Mouse (Mus musculus): Measurements from ENCODE around the gene F2r. TPM values are rescaled to one million over a fixed set of nuclear protein-coding genes. Genes with fewer than 3 reads are reported as not detected.

F2r gene
- total RNA-seq, 2 experiments from 2014 or later: 12.2 to 12.9 TPM

DNA sequence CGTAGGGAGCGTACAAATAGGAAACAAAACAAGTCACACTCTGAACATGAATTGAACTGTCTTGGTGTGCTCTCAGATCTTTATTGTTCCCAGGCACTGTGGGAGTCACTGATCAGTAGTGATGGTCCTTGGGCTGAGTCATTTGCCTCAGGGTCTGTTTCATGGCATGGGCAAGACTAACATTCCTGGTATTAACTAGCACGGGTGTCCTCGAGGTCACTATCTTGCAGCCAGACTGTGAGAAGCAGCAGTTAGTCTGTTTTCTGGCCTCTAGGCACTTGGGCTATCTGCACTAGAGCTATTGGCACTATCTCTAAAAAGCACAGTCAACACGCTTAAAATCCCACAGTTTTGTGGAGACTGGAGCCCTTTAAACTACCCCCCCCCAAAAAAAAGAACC is 22.4 kb downstream of the F2r start:
- DNase-seq (ENCODE audit: low spot score in 2 of 2): no peak

DNA sequence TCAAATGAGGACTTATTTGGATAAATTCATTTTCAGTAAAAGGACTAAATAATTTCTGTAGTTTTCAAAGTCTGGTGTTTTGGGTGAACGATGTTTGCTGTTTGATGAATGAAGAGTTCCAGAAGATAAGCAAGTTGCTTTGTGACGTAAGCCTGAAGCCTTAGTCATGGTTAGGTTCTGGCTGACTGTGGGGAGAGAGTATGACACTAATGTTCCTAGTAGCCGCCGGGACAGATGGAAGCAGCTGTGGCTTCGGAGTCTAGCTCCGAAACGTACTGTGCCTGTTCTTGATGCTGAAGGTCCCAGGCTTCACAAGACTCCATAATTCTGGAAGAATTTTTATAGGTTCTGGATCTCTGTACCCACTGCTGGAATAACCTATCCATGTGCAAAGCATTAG is 22.9 kb downstream of the F2r start:
- no peak for DNase-seq (ENCODE audit: low spot score in 2 of 2)

DNA sequence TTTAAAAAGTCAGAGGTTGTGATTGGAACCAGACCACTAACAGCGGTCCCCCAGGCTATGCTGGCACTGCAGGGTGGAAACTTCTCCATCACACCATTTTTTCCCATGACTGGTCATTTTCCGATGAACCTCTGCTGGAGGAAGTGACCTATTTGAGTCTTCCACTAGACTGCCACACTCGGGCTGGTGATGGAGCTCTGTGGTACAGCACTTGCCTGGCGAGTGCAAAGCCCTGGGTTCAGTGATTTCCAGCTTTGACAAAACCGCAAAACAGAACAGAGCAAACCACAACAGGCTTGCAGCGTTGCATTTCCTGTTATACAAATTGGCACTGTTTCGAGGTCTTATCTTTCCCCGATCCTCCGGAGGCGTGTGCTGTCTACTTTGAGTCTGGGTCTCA is 25.4 kb downstream of the F2r start:
- no peak for DNase-seq (ENCODE audit: low spot score in 2 of 2)

DNA sequence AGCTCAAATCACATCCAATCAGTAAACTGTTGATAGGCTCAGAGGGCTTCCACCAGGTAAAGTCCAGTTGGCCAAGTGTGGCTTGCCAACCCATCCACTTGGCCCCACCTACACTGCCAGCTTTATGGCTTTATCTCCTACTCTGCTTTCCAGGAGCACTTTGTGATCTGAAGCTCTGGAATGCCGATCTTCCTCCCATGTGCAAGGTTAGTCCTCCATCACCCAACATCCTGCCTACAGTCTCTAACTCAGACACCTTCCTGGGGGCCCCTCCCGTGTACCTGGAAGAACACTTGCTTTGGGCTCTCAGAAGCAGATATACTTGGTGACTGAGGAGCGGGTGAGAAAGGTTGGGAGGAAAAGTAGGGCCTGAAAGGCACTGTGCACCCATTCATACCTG is 26.7 kb downstream of the F2r start:
- DNase-seq (ENCODE audit: low spot score in 2 of 2): no peak

DNA sequence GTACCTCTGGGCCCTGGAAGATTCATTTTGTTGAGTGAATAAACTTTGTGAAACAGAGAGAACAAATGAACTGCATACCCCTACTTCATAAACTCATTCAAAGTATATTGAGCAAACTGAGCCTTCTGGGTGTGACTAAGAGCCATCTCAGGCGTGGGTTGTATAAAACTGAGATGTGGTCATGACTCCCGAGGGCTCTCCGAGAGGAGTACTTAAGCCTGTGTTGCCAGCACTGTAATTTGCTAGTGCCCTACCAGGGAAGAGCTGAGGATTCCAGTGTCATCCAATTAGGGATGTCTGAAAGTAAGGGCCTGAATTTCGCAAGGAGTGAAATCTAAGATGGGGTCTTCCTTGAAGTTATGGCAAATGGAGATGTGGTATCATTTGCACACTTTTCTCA is 30.7 kb downstream of the F2r start:
- no peak for DNase-seq (ENCODE audit: low spot score in 2 of 2)

DNA sequence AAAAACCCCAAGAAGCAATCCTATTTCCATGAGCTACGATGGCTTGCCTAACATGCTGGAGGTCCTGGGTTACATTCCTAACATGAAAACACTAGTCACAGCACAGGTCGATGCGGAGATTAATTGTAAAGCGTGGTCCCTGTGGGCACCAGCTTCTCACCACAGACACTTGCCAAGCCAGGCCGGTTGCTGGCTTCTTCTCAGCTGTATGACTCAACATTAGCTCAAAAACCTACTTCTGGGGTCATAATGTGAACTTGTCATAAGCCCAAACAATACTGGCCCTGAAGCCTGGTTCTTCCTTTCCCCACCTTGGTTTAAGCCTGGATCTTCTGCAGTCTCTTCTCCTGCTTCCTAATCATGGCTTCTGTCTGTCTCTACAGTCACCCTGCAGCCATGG is 33.4 kb downstream of the F2r start:
- DNase-seq (ENCODE audit: low spot score in 2 of 2): no peak

- DNase-seq (ENCODE audit: low spot score in 2 of 2): peak in 1 of 2 experiments; percentile 29
Observed at GRCm38 (mm10) chr13:95583237-95584189, 34.8 kb downstream of the F2r start.

DNA sequence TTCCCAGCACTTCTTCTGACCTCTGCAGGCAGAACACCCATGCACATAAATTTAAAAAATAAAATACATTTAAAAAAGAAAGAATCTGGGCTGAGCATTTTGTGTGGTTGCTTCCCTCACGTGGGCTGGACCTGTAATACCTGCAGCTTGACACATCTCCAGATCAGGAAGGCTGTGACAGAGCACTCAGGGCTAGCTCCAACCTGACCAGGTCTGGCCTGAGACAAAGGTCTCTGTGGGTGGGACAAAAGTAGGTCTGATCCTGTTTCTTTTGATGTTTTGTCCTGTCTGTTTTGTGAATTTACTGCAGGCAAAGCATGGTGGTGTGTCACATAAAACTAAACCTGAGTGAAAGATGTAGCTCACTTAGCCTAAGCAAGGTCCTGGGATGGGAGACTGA is 36.4 kb downstream of the F2r start:
- DNase-seq (ENCODE audit: low spot score in 2 of 2): no peak

GRCm38 (mm10) chr13:95578016-95578697 is 40.1 kb downstream of the F2r start:
- DNase-seq (ENCODE audit: low spot score in 2 of 2): no peak

- DNase-seq (ENCODE audit: low spot score in 2 of 2): no peak
Observed at GRCm38 (mm10) chr13:95570877-95571276, 47.4 kb downstream of the F2r start.

DNA sequence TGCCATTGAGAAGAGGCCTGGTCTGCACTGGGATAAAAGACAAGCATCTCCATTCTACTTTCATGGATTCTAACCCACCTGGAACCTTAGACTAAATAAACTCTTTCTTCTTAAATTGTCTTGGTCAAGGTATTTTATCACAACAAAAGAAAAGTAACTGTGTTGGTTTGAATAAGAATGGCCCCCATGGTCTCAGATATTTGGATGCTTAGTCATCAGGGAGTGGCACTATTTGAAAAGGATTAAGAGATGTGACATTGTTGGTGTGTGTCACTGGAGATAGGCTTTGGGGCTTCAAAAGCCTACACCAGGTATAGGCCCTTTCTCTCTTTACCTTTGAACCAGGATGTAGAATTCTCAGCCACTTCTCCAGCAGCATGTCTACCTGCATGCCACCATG is 49.0 kb downstream of the F2r start:
- no peak for DNase-seq (ENCODE audit: low spot score in 2 of 2)

DNA sequence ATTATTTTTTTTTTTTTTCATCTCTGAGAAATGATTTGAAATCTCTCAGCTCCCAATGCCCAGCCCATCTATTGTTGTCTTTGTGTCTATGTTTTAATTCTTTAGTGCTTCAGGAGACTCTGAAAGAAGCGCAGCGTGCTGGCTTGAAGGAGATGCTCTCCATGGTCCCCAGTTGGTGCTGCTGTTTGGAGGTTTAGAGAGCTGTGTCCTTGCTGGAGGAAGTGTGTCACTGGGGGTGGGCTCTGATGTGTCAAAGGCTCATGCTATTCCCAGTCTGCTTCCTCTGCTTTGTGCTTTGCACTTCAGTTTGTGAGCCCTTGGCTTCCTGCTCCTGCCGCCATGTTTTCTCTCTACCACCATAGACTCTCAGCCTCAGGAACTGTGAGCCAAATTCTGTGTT is 50.0 kb downstream of the F2r start:
- no peak for DNase-seq (ENCODE audit: low spot score in 2 of 2)

DNA sequence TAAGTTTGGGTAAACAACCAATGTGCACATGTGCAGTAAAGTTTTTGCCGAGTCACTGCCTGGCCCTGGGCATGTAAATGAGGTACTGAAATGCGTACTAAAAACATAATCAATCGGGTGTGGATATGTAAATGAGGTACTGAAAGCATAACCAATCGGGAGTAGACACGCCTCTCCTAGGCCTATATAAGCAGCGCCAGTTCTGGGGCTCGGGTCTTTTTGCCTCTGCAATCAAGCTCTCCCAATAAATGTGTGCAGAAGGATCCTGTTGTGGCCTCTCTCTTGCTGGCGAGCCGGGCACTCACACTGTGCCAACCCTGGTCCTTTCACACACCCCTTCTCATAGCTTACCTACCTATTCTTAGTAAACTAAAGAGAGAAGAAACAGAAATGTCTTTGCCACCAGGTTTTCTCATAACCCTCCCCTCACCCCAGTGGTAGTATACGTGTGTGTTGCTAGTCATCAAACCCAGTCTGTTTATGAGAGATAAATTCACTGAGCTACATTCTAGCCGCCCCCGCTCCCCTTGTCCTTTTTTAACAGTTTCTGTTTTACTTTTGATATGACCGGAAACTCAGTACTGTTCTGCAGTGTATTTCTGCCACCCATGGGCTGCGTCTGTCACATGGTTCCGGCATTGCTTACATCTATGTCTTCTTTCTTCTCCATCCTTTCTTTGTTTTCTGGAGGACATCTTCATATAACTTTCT is 51.3 kb downstream of the F2r start:
- DNase-seq (ENCODE audit: low spot score in 2 of 2): no peak

DNA sequence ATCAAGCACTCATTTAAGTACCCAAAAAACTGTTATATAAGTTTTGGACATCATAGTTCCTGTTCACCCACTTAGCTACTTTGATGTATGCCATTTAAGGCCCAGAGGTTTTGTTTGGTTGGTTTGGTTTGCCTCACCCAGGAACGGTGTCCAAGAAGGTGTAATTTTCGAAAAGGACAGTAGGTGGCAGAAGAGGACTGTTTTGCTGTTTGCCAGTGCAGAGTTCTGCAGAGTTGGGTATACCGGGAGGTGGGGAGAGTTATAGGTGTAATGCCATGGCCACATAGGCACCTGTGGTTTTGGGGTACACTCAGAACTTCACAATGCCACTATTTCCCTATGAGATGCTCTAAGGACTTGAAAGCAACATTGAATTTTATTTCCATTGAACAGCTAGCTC is 54.6 kb downstream of the F2r start:
- DNase-seq (ENCODE audit: low spot score in 2 of 2): peak; percentile 81 to 83

GRCm38 (mm10) chr13:95563066-95563610 is 55.1 kb downstream of the F2r start:
- peak; percentile 20 to 41 for DNase-seq (ENCODE audit: low spot score in 2 of 2)

- DNase-seq (ENCODE audit: low spot score in 2 of 2): no peak
Observed at GRCm38 (mm10) chr13:95557326-95557725, 61.0 kb downstream of the F2r start.

GRCm38 (mm10) chr13:95553885-95554492 is 64.3 kb downstream of the F2r start:
- DNase-seq (ENCODE audit: low spot score in 2 of 2): no peak

All from layer of hippocampus, postnatal 10 days (tissue).